Mouse (Mus musculus) kidney, postnatal 4 days (tissue): ENCODE measurements around the gene Pnliprp2.
A peak's percentile ranks its signal among the peaks of the same experiment; 100 is the strongest.

ENCODE experiments used
- DNase-seq, 2 experiments: peaks; one replicate each; pipeline ENCODE4 v3.0.0; 2021; ENCODE audit warnings: mixed read lengths in 2 of 2

Gene Pnliprp2

DNA sequence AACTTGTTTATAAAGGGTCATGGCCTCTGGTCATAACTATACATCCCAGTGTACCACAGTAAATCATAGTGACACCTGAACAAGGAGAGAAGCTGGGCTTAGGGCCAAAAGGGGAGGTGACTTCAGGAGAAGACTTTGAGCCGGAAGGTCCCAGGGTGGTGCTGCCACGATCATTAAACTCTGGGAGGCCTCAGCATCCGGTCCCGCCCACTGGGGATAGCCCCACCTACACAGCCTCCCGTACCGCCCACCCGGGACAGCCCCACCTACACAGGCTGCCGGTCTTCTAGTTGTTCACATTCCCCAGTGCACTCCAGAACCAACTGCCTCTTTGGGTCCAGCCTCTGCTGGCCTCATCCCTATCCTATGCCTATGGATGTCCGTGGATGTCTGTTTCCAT lies at the start of gene Pnliprp2:
Gene Pnliprp2 (plus strand): TSS at position 297 of the 400 bp plus-strand sequence.
- peak; percentile 72 to 83 for DNase-seq

GRCm38 (mm10) chr19:58717925-58718324 lies 41.6 kb upstream of the Pnliprp2 start:
- no peak for DNase-seq

DNA sequence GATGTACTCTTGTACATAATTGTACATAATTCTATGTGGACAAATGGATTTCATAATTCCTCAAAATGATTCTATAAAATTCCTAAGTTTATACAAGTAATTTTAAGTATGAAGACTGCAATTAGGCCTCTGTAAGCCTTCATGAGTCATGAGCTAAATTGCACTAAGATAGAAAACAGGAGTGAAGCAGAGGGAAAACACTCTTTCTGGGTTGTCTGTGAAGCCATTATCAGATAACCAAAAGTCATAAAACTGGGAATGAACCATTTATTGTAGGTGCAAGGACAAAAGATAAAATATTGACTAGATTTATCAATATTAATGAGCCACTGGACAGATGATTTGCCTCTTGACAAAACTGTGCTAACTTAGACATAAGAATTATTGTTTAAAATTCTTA lies 39.1 kb upstream of the Pnliprp2 start:
- no peak for DNase-seq

DNA sequence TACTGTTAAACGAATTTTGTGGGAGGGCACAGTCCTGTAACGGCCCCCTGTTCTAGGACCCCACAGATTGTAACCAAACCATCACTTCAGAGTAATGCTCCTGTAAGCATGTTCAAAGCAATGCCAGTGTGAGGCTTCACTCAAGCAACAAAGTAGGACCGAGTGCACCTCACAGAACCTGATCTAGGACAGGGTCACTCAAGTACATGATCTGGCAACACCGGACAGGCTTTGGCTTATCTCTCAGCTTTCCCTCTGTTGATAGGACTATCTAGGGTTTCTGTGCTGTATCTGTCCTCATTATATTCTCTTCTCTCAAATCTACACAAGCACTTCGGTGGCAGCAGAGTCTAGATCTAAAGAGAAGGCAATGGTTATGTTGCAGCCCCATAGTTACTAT lies 33.0 kb upstream of the Pnliprp2 start:
- DNase-seq = no peak

DNA sequence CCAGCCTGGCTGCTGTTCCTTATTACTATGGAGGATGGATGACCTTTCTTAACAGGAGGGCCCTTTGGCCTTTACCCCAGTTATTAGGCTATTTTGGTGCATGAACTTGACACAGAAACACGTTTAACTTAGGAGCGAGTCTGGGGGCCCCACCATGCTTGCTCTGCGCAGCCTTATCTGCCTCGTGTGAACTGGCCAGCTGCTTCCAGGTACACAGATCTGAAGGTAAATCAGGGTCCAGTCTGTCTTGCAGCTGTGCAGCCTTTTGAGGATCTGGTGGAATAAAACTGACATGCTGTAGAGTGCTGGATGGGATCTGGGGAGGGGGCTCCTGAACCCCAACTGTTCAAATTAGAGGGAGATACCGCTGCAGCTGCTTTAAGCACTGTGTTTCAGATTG lies 31.8 kb upstream of the Pnliprp2 start:
- no peak for DNase-seq

DNA sequence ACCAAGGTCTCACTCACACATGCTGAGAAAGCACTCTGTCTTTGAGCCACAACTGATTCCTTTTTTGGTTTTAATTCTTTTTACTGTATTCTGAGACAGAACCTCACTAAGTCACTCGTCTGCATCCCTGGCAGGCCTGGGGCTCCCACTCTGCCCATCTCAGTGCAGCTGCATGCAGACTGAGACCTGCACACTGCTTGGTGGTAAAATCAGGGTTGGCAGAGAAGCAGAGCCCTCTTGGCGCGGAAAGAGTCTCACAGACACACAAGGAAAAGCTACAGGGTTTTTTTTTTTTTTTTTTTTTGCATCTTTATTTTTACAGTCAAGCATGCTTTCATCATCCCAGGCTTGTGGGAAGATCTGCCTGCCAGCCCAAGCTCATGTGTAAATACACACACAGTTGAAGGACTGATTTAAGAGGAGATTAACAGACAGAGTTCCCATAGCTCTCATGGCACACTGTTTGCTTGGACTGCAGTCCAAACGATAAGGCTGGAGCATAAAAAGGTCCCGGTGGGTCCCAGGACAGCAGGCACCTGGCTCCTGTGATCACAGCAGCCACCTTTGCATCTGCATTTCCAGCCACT lies 31.0 kb upstream of the Pnliprp2 start, which contains the start of gene Pnliprp1:
Gene Pnliprp1 (plus strand): TSS at position 443 of the 587 bp plus-strand sequence.
- no peak for DNase-seq

DNA sequence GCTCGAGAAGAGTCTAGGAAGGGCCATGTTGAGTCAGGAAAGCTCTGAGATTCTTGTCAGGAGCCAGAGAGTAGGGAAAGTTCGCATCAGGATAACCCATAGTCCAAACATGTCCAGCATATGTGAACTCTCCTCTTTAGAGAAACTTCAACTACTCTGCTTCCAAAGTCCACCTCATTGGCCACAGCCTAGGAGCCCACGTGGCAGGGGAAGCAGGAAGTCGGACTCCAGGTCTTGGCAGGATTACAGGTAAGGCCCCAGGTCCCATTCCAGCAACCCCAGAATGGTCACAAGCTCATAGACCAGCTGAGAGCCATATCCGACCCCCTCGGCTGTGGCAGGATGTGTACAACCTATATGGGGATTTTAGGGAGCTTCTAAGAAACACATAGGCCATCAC lies 26.3 kb upstream of the Pnliprp2 start:
- no peak for DNase-seq

DNA sequence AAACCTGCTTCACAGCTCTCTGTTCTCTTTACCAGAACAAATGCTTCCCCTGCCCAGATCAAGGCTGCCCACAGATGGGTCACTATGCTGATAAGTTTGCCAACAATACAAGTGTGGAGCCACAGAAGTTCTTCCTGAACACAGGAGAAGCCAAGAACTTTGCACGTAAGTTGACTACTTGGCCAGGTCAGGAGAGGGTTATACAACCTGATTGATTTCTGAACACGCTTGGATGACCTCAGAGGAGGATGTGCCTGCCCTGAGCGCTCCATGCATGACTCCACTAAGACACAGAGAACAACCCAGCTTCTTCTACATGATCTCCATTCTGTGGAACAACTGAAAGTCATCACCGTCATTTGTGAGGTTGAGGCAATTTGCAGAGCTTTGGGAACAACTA lies 21.4 kb upstream of the Pnliprp2 start:
- DNase-seq = no peak

- DNase-seq = no peak
Measured at GRCm38 (mm10) chr19:58741036-58741435, 18.5 kb upstream of the Pnliprp2 start.

DNA sequence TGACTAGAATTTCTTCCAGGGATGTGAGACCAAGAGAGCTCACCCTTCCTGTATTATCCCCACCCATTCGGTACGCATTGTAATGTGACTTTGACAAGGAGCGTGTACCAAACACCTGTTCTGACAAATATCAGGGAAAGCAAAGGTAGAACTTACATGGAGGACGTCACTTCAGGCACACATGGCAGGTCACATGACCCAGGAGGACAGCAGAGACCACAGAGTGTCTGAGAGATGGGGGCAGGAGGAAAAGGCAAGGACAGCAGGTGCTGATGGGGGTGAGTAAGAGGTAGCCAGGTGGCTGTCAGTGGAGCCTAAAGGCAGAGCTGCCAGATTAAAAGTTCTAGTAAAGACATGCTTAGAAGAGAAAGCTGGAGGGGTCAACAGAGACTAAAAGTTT lies 16.8 kb upstream of the Pnliprp2 start:
- no peak for DNase-seq

- no peak for DNase-seq
Measured at GRCm38 (mm10) chr19:58743736-58744135, 15.8 kb upstream of the Pnliprp2 start.

DNA sequence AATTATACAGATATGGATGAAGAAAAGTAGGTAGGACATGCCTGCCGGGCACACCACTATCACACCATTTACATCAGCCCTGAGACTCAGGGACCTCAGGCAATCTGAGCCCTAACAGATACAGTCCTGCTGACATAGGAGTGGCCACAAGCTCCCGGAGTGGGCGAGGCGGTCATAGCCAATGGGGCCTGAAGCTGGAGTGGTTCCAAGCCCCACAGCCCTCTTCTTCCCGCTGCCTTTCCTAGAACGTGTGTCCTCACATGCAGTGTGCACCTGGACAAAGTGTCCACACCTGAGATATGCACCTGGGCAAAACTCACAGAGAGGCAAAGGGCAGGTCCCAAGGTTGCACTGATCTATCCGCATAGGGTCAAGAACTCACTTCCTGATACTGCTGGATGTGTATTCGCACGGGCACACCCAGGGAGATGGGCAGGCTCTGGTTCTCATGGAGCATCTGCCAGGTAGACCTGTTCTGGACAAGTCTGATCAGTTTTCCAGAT lies 12.0 kb upstream of the Pnliprp2 start:
- DNase-seq = no peak

DNA sequence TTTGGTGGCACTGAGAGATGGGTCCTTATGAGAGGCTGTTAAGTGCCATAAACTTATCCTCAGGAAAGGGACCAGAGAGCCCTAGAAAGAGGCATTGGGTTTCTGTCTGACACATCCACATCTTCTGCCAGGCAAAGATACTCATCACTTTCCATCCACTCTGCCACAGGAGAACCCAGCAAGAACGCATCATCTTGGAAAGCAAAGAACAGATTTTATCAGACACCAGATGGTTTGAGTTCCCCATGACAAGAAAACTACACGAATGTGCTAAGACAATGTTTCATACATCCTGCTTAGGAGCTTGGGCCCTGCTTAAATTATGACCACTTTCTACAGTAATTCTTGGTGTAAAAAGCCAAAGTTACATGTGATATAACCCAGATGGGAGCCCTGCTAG lies 8.7 kb upstream of the Pnliprp2 start:
- no peak for DNase-seq

DNA sequence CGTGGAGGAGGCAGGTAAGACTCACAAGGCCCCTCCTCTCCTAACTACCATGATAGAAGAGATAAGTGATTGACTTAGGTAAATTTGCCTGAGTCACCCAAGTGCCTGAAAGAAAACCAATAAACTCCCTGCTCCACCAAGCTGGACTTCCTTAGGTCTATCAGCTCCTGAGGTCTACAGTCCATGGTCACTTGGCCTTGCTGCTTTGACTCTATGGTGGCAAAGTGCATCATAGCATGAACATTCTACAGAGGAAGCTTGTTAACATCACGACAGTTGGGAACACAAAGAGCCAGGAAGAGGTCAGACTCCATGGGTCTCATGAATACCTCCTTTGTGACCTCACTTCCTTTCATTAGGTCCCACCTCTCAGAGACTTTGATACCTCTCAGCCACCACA lies 8.0 kb upstream of the Pnliprp2 start:
- DNase-seq = no peak

- DNase-seq = no peak
Measured at GRCm38 (mm10) chr19:58758871-58759270, 648 bp upstream of the Pnliprp2 start.

DNA sequence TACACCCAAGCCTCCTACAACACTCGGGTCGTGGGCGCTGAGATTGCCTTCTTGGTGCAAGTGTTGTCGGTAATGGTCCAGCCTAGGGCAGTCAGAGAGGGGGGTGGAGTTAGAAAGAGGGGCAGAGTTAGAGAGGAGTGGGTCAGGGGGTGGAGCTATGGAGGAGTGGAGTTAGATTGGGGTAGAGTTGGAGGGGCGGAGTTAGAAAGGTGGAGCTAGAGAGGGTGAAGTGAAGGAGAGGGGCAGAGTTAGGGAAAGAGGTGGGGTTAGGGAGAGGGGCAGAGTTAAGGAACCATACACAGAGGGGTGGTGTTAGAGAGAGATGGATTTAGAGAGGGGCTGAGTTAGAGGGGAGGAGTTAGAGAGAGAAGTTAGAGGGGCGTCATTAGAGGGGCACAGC lies 2.8 kb downstream of the Pnliprp2 start:
- DNase-seq = no peak

DNA sequence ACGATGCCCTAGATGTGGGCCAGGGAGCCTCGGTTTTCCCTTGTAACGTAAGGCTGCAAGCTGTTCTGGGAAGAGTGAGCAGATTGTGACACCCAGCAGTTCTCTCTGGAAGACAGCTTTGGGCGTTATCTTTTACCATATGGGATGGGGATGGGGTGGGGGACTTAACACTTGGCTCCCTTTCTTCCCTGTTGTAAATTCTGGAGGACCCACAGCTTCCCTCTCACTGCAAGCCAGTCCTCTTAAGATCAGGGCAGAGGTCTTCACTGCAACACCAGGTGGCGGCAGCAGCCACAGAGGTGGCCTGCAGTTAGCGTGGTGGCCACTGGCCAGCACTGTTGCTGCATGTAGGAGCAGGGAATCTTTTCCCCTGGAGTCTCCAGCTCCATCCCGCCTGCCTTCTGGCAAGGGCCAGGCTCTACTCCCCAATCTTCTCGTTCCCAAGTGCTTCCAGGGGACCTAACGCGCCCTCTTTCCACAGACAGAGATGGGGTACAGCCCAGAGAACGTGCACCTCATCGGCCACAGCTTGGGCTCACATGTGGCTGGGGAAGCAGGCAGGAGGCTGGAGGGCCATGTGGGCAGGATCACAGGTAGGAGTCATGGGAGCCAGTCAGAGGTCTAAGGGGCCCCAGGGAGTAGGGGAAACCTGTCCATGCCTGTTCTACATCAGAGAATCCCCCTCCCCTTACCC lies 3.5 kb downstream of the Pnliprp2 start:
- DNase-seq = peak; percentile 84 to 91

GRCm38 (mm10) chr19:58767329-58767728 lies 7.8 kb downstream of the Pnliprp2 start:
- no peak for DNase-seq

- no peak for DNase-seq
Measured at GRCm38 (mm10) chr19:58776461-58776860, 16.9 kb downstream of the Pnliprp2 start.

DNA sequence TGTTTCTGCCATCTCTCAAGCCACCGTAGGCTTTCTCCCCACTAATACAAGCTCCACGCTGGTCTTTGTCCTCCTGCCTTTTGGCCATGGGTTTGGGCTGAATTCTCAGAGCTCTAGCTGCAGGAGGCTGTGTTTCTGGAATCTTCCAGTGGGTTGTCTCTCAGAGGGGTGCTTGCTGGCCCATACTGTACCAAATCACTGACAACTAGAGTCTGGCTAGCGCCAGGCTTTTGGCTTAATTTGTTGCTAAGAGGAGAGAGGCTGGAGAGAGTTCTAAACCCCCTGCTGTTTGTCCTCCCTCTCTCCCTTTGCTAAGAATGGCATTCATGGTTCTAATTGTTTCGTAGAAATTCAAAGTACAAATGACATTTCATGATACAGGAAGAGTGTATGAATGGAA lies 22.0 kb downstream of the Pnliprp2 start:
- no peak for DNase-seq

- DNase-seq = no peak
Measured at GRCm38 (mm10) chr19:58783938-58784337, 24.4 kb downstream of the Pnliprp2 start.

GRCm38 (mm10) chr19:58789194-58789593 lies 29.7 kb downstream of the Pnliprp2 start:
- DNase-seq = no peak

DNA sequence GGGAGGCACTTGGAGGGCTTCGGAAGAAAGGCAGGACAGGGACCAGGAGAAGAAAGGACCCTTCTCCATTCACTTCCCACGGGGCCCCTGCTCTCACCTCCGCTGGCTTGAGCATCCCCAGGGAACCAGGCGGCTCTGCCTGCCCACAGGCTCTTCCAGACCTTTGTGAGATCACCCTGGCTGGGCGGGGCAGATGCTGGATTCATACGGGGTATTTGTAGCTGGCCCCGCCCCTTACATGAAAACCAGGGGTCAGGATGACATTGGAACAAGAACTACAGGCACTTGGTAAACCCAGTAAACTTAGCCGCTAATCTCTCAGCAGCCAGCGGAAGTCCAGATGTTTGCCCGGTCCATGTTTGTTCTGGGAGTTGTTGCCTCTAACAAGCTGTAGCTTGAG lies 34.8 kb downstream of the Pnliprp2 start, which contains the start of gene 1700019N19Rik:
Gene 1700019N19Rik (minus strand): TSS at position 178 of the 400 bp plus-strand sequence.
- peak in 1 of 2 experiments; percentile 21 for DNase-seq

DNA sequence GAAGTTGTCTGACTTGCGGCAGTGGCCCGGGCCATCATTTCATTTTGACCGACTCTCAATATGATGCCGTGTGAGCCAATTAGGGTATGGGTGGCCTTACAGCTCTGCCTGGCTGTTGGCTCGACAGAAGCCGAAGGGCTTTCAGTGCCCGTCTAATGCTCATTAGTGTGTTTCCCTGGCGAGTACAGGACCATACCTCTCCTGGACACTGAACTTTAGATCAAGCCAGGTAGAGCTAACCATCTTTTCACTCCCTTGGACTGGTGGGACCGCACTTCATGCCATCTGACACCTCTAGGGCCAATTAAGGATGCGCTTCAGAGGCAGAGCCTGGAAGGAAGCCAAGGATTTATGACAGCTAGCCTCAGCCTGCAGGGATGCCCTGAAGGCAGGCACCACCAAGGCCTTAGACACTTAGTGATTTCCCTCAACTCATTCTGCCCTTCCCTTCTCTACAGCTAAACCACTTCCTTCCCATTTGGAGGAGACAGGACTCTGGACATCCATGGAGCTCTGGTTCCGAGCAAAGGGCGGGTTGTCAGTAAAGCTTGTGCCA lies 35.7 kb downstream of the Pnliprp2 start:
- no peak for DNase-seq
